Mouse (Mus musculus): ENCODE data around the gene Gm43064.

The Gm43064 gene

DNA sequence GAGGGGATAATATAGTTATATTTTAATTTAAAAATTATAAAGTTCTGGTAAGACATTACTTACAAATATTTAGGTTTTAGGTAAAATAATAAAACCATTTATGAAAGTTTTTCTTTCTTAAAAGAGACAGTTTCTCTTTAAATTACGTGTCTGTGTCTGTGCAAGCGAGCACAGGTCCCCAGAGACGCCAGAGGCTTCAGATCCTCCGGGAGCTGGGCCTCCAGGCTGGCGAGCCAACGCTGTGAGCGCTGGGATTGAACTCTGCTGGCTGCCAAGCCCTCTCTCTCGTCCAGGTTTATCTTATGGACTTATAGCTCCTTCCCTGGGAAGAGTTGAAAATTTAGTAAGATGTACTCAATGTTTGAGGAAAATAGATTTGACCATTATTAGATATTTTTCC is 44.4 kb downstream of the Gm43064 start:
- no peak for DNase-seq (ENCODE audit: low spot score)

DNA sequence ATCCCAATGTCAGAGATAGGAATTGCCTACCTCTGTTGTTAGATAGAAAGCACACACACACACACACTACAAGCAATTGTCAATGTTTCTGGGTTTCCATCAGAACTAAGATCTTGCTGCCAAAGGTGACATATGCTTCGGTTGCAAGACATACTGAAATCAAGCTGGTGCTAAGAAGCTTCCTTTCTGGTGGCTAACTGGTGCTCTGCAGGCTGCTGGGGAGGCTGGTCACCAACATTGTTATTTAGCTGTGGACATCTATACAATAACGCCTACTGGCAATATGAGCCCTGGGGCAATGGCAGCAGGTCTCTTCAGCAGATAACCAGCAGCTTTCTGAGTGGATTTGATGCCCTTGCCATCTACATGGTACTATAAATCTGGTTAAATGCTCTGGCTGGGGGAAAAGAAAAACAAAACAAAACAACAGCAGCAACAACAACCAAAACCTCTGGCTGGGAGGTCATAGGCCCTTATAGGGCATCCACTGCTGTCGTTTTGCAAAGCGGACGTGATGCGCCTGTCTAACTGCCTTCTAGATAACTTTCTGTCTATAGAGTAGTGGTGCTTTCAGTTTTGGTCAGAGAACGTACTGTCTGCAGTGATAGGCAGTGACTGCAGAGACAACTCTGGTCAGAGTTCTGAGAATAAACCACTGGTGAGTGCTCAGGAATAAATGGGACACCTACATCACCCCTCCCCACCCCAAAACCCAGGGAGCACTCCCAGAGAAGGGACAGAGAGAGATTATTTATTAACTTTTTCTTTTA is 47.8 kb downstream of the Gm43064 start:
- no peak for DNase-seq (ENCODE audit: low spot score)

DNA sequence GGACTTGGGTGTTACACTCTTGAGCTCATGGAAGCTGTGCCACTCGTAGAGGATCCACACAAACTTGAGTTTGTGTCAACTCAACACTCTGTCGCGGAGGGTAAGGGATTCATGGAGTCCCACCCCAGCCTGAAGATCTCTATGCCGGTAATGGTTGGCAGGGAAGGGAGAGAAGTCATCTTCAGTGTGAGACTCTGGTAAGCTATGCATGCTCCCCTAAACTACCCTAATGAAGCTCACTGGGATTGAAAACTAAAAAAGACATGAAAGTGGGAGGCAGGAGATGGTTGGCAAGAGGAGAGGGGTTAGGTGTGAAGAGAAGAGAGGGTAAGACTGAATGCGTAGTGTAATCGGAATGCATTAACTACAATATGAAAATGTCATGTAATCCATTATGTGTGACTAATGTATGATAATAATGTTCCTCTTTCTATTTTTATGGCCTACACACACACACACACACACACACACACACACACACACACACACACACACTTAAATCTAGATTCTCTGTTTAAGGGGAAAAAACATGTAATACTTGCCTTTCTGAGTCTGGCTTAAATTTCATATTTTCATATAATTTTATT is 48.7 kb downstream of the Gm43064 start:
- DNase-seq (ENCODE audit: low spot score): no peak

DNA sequence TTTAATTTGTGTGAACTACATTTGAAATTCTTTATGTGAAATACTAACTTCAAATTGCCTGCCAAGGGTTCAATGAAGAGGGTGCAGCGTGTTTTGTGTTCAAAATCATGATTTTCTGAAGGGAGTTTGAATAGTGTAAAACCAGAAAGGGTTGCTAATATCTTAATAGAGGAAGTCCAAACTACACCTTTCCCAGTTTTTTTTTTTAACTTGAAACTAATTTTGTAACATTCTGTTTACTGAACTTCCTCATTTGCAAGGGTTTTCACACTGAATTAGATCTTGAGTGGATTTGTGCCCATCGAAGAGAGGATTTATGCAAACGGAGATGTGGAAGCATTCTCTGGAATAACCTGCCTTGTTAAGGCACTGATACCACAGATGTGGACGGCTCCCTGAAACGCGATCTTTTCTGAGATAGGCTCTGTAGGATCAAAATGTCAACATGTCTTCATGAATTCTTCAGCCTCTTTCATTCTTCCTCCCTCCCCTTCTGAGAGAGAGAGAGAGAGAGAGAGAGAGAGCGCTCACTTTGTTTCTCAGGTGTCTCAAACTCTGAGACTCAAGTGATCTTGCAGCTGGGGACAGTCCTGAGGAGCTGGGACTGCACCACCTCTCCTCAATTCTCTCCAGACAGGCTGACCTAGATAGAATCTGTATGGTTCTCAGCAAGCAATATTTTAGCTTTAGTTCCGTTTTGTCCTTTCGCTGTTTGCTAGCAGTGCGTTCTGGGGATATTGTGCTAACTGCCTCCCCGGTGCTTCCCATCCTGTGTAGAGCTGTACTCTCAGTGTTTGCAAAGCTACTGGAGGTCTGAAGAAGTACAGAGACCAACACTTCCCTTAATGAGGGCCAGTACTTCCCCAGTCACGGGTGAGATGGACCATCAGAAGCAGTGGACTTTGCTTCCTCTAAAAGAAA is 49.8 kb downstream of the Gm43064 start, which contains the start of gene Ptpn22:
Gene Ptpn22, plus strand, starts transcription at position 915 of the 921 bp plus-strand sequence.
- no peak for DNase-seq (ENCODE audit: low spot score)

DNA sequence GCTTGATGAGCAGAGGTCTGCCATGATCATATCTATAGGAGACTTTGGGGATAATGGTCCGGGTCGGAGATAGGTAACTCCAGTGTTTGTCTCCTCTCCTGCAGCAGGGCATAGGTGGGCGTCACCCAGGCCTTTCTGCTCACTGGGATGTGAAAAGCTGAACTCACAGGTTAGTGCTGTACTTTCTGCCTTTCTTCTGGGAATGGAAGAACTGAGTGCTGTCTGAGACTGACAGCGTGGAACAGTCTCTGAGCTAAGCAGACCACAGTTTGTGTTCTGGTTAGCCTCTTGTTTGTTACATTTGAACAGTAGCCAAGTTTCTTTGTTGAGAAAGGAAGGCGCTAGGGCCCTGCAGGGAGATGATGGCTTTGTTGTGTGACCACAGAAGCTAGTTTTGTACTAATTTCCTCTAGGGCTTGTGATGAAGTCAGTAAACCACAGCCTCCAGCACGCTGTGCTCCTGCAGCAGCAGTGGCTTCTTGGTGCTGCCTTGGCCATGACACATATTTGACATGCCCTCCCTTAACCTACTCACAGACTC is 50.5 kb downstream of the Gm43064 start:
- no peak for DNase-seq (ENCODE audit: low spot score)

DNA sequence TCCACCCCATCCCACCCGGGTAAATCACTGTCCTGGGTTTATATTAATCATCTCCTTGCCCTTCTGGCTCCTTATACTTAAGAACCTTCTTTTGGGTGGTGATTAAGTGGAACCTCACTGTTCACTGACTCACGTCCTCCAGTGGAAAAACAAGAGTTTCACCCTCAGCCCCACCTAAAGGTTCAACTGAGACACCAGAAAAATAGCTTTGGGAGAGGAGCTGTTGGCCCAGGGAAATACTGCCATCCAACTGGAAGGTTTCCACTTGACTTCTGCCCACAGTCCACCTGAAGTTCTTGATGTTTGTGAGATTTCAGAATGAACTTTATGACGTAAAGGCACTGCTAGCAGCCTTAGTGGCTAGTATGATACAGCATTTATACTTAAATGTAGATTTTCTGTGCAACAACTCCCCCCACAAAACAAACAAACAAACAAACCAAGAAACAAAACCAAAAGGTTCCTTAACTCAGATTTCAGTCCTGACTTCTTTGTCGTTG is 53.4 kb downstream of the Gm43064 start:
- no peak for DNase-seq (ENCODE audit: low spot score)

DNA sequence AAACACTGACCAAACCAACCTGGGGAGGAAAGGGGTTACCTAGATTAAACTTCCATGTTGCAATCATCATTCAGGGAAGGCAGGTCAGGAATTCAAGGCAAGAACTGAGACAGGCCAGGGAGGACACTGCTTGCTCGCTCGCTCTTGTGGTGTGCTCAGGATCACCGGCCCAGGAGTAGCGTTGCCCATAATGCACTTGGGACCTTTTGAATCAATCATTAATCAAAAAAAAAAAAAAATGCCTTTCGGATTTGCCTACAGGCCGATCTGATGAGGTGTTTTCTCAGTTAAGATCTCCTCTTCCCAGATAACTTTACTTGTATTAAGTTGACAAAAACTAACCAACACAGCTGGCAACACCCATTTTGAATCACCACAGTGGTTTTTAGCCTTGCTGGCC is 54.8 kb downstream of the Gm43064 start:
- no peak for DNase-seq (ENCODE audit: low spot score)

DNA sequence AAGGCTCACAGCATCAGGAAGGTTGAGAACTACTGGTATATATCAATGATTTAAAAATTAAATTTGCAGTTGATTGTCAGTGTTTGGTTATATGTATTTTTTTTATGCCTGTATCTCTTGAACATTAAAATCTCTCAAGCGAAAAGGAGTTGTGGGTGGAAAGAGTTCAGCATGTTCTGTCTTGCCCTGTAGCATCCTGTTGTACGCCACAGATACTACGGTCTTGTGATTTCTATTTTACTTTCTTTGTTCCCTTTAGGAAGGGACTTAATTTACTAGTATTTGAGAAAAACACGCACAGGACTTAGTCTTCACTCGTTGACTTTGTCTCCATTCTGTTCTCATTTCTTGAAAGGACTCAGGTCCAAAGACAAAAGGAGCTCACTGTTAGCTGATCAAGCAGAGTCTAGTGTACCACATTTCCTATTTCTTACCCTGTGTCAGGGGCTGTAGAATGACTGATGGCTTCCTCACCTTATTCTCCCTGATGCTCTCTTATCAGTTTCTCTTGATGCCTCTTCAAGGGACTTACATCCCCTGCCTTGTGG is 58.1 kb downstream of the Gm43064 start:
- DNase-seq (ENCODE audit: low spot score): no peak

DNA sequence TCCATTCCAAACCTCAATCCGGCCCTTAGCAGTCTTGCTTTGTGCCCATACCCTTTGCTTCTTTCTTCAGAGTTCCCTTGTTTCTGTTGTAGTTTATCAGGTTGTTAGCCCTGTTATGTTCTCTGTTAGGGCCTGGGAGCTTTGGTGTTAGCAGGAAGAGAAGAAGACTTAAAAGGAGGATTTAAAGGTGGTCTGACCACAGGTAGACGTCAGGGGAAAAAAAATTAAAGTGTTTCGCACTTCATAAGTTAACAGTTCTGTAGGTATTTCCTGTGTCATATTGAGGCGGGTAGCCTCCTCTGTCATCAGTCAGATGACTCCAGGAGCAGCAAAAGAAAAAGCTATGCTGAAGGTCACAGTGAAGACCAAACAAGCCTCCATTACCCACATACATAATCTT is 58.6 kb downstream of the Gm43064 start:
- DNase-seq (ENCODE audit: low spot score): no peak

DNA sequence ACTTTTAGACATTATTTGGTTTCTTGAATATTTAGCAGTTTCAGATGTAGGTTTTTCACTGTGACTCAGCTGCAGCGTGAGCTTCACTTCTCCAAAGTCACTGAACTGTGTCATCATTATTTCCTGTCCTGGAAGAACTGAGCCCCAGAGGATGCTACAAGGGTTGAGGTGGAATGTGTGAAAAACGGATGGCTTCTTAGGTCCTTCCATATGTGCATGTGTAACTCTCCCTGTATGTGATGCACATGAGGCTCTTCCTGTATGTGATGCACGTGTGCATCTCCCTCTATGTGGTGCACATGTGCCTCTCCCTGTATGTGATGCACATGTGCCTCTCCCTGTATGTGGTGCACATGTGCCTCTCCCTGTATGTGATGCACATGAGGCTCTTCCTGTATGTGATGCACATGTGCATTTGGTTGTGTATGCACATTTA is 63.3 kb downstream of the Gm43064 start:
- no peak for DNase-seq (ENCODE audit: low spot score)

DNA sequence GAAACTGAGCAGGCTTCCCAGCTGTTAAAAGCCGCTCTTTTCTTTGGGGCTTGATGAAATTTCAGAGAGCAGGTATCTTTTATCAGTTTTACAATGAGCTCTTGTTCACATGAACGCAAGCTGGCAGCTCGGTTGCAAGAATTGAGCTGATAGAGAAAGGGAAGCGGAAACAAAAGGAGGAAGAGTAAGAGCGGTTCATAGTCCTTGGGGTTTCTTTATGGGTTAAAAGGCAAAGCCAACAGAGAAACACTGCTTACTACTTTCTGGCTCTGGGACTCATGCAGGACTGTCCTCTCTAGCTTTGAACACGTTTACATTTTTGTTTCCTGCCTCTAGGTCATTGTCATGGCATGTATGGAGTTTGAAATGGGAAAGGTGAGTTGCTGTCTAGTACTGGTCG is 65.0 kb downstream of the Gm43064 start:
- no peak for DNase-seq (ENCODE audit: low spot score)

DNA sequence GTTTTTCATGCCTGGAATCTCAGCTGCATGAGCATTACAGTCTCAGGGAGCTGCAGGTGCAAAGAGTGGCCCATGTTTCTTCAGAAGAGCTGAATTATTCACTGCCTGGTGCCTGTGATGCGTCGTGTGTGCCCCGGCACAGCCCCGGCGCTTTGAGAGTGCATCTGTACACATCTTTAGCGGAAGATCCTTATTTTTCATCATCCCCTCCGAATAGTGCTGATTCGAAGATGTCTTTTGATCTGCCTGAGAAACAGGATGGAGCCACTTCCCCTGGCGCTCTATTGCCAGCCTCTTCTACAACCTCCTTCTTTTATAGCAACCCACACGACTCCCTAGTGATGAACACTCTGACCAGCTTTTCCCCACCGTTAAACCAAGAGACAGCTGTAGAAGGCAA is 76.6 kb downstream of the Gm43064 start:
- no peak for DNase-seq (ENCODE audit: low spot score)

DNA sequence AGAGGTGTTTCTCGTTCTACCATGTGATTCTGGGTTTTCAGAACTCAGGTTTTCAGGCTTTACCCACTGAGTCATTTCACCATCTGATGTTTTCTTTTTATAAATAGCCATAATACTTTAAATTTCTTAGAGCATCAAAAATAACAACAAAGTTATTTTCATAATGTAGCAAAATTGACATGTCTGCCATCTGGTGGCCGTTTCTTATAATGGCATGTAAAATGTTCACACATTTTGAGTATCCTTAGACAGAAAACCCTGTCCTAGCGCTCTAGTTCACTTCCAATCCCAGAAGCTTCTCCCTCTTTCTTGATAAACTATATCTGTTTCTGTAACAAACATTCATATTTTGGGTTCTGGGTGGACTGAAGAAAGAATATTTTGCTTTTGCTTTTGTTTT is 78.2 kb downstream of the Gm43064 start:
- peak; percentile 77 for DNase-seq (ENCODE audit: low spot score)

Measured in embryo, embryonic 10.5 days (tissue).